ENCODE assay signal across 8 mouse cellular contexts in genomic region chr13:21787760-21788593, GRCm38 (mm10). TPM values are rescaled to one million over a fixed set of nuclear protein-coding genes. Genes with fewer than 3 reads are reported as not detected.
DNase-seq lines count a peak whose midpoint lies in the region; ATAC-seq and TF ChIP-seq lines count a peak whose summit lies in the region.

No protein-coding gene starts in this region.

- H3K4me2 ChIP-seq in lung, embryonic 14.5 days: peak overlapping the region; percentile 57
- H3K4me2 ChIP-seq in hindbrain, postnatal 0 days (ENCODE audit: low read depth, low read length): peak overlapping the region; percentile 54
- H3K4me2 ChIP-seq in neural tube, embryonic 14.5 days (ENCODE audit: low read depth, low read length): peak overlapping the region; percentile 56

- H3K27me3 ChIP-seq in lung, embryonic 14.5 days (ENCODE audit: insufficient read depth, low read length): no peaks in the 10 kb centered on the region
- no peaks in the 10 kb centered on the region for H3K27me3 ChIP-seq in hindbrain, postnatal 0 days (ENCODE audit: insufficient read depth, low read length)
- H3K27me3 ChIP-seq in neural tube, embryonic 14.5 days (ENCODE audit: control insufficient read depth, insufficient read depth, low read length): no peaks in the 10 kb centered on the region

- peak; percentile 19; the same call in 1 of the 2 replicates for ATAC-seq in lung, embryonic 14.5 days (ENCODE audit: insufficient read depth)
- peak; percentile 21 for ATAC-seq in hindbrain, postnatal 0 days
- ATAC-seq in neural tube, embryonic 14.5 days (ENCODE audit: low read depth): peak; percentile 29; the same call in 1 of the 2 replicates

- no peak for TF ChIP-seq POLR2A in bone marrow macrophage, adult 2 months (IDR thresholded peaks at IDR 0.05; ENCODE audit: borderline replicate concordance, low read depth, low read length)

- H3K36me3 ChIP-seq in lung, embryonic 14.5 days (ENCODE audit: insufficient read depth): no peaks in the 10 kb centered on the region
- no peaks in the 10 kb centered on the region for H3K36me3 ChIP-seq in hindbrain, postnatal 0 days (ENCODE audit: insufficient read depth, low read length)
- H3K36me3 ChIP-seq in neural tube, embryonic 14.5 days (ENCODE audit: control insufficient read depth, insufficient read depth, low read length): no peaks in the 10 kb centered on the region

- peaks cover 17% of the 10 kb centered on the region; the same call in 1 of the 2 replicates for H3K4me1 ChIP-seq in lung, embryonic 14.5 days (ENCODE audit: insufficient read depth)
- H3K4me1 ChIP-seq in bone marrow macrophage, adult 2 months (ENCODE audit: control insufficient read depth, insufficient read depth, low read length): peaks cover 24% of the 10 kb centered on the region
- H3K4me1 ChIP-seq in hindbrain, postnatal 0 days (ENCODE audit: insufficient read depth, low read length): peaks cover 3% of the 10 kb centered on the region; the same call in 1 of the 2 replicates
- peaks cover 16% of the 10 kb centered on the region for H3K4me1 ChIP-seq in neural tube, embryonic 14.5 days (ENCODE audit: control insufficient read depth, insufficient read depth, low read length)

- no peaks in the 10 kb centered on the region for H3K9me3 ChIP-seq in lung, embryonic 14.5 days (ENCODE audit: low read depth, low read length)
- no peaks in the 10 kb centered on the region for H3K9me3 ChIP-seq in hindbrain, postnatal 0 days (ENCODE audit: low read length)
- H3K9me3 ChIP-seq in neural tube, embryonic 14.5 days (ENCODE audit: control insufficient read depth, low read length): no peaks in the 10 kb centered on the region

- peak; percentile 56 for DNase-seq in lung, embryonic 14.5 days
- no peak for DNase-seq in lung, adult 18-20 months
- DNase-seq in hindbrain, postnatal 0 days (ENCODE audit: low spot score): peak; percentile 19
- DNase-seq in gastrocnemius, adult 18-20 months (ENCODE audit: low spot score): no peak
- no peak for DNase-seq in adrenal gland, postnatal 10 days
- no peak for DNase-seq in adrenal gland, adult 2 months

- H3K27ac ChIP-seq in lung, embryonic 14.5 days (ENCODE audit: low read depth): peak overlapping the region; percentile 90
- H3K27ac ChIP-seq in bone marrow macrophage, adult 2 months (ENCODE audit: insufficient read depth, low read depth, low read length): peak overlapping the region; percentile 67
- peak overlapping the region; percentile 56; the same call in 1 of the 2 replicates for H3K27ac ChIP-seq in hindbrain, postnatal 0 days
- peak overlapping the region; percentile 5; the same call in 1 of the 2 replicates for H3K27ac ChIP-seq in neural tube, embryonic 14.5 days (ENCODE audit: low read depth, low read length)

- 19% methylated on average over 13 of the region's 21 CpGs for WGBS in lung, embryonic 14.5 days
- 16% methylated on average over 14 of the region's 21 CpGs for whole genome bisulfite sequencing in hindbrain, postnatal 0 days
- WGBS in neural tube, embryonic 14.5 days: 12% methylated on average over 14 of the region's 21 CpGs

- peak overlapping the region; percentile 24 for H3K4me3 ChIP-seq in lung, embryonic 14.5 days (ENCODE audit: low read depth, low read length)
- peak overlapping the region; percentile 38 for H3K4me3 ChIP-seq in bone marrow macrophage, adult 2 months (ENCODE audit: insufficient read depth, low read length)
- peak overlapping the region; percentile 31; the same call in 1 of the 2 replicates for H3K4me3 ChIP-seq in hindbrain, postnatal 0 days (ENCODE audit: low read length)
- peak overlapping the region; percentile 29 for H3K4me3 ChIP-seq in neural tube, embryonic 14.5 days (ENCODE audit: low read depth, low read length)

- H3K9ac ChIP-seq in lung, embryonic 14.5 days: peak overlapping the region; percentile 58
- no peak overlapping the region; the same call in 1 of the 2 replicates for H3K9ac ChIP-seq in hindbrain, postnatal 0 days (replicated peaks; ENCODE audit: low read length)
- H3K9ac ChIP-seq in neural tube, embryonic 14.5 days (replicated peaks; ENCODE audit: low read depth, low read length): no peak overlapping the region

- TF ChIP-seq CTCF in lung, embryonic 14.5 days (IDR thresholded peaks at IDR 0.05; ENCODE audit: low read depth): no peak
- TF ChIP-seq CTCF in bone marrow macrophage, adult 2 months (IDR thresholded peaks at IDR 0.05; ENCODE audit: low read depth, low read length): no peak
- no peak for TF ChIP-seq CTCF in hindbrain, postnatal 0 days (IDR thresholded peaks at IDR 0.05; ENCODE audit: low read depth)

RNA-seq across cellular contexts. Expression of gene Hist1h2bp, which starts 0.7 kb away (rescaled TPM):
- polyA plus RNA-seq in lung, embryonic 14.5 days (2014; fragmentation: Nextera tagmentation; extraction: Ambion mirVana): 2.0 and 3.4 TPM in 2 replicates
- polyA plus RNA-seq in bone marrow macrophage, adult 2 months (2012; ENCODE audit: insufficient read depth, insufficient read length, missing spikeins): not detected in 2 replicates
- total RNA-seq in hindbrain, postnatal 0 days (2014; rRNA removed): 234 and 289 TPM in 2 replicates
- 0.84 TPM in 1 of 2 replicates, not detected in the other for polyA plus RNA-seq in hindbrain, postnatal 0 days (2015; fragmentation: Nextera tagmentation; extraction: Ambion mirVana)
- polyA plus RNA-seq in neural tube, embryonic 14.5 days (2014; fragmentation: Nextera tagmentation; extraction: Ambion mirVana): 0.54 TPM in 1 of 2 replicates, not detected in the other
- not detected for total RNA-seq in gastrocnemius, adult 18-20 months (2021)
- 100 to 1,000 TPM; 111 to 134 TPM for total RNA-seq in adrenal gland, postnatal 10 days (2021)
- 10 to 100 TPM in 1 of 2 experiments, 1 to 10 TPM in 1; 8.5 to 10.7 TPM for total RNA-seq in adrenal gland, adult 2 months (2021)
- 1.6 TPM in 1 of 2 replicates, not detected in the other for polyA plus RNA-seq in adrenal gland, adult 2 months (2012; rRNA removed)

RNA-seq across cellular contexts. Expression of gene Hist1h2an, which starts 1.0 kb away (rescaled TPM):
- polyA plus RNA-seq in lung, embryonic 14.5 days (2014; fragmentation: Nextera tagmentation; extraction: Ambion mirVana): 7.2 and 8.9 TPM in 2 replicates
- not detected in 2 replicates for polyA plus RNA-seq in bone marrow macrophage, adult 2 months (2012; ENCODE audit: insufficient read depth, insufficient read length, missing spikeins)
- 641 and 1,093 TPM in 2 replicates for total RNA-seq in hindbrain, postnatal 0 days (2014; rRNA removed)
- 2.2 and 5.4 TPM in 2 replicates for polyA plus RNA-seq in hindbrain, postnatal 0 days (2015; fragmentation: Nextera tagmentation; extraction: Ambion mirVana)
- not detected in 2 replicates for polyA plus RNA-seq in neural tube, embryonic 14.5 days (2014; fragmentation: Nextera tagmentation; extraction: Ambion mirVana)
- not detected for total RNA-seq in gastrocnemius, adult 18-20 months (2021)
- total RNA-seq in adrenal gland, postnatal 10 days (2021): 10 to 100 TPM; 69.2 to 73.2 TPM
- 1 to 10 TPM; 3.4 to 4.6 TPM for total RNA-seq in adrenal gland, adult 2 months (2021)
- 4.2 TPM in 1 of 2 replicates, not detected in the other for polyA plus RNA-seq in adrenal gland, adult 2 months (2012; rRNA removed)

RNA-seq across cellular contexts. Expression of gene Hist1h3i, which starts 4.8 kb away (rescaled TPM):
- polyA plus RNA-seq in lung, embryonic 14.5 days (2014; fragmentation: Nextera tagmentation; extraction: Ambion mirVana): 237 and 252 TPM in 2 replicates
- polyA plus RNA-seq in bone marrow macrophage, adult 2 months (2012; ENCODE audit: insufficient read depth, insufficient read length, missing spikeins): 3.9 and 4.4 TPM in 2 replicates
- 789 and 1,626 TPM in 2 replicates for total RNA-seq in hindbrain, postnatal 0 days (2014; rRNA removed)
- 24.5 and 29.0 TPM in 2 replicates for polyA plus RNA-seq in hindbrain, postnatal 0 days (2015; fragmentation: Nextera tagmentation; extraction: Ambion mirVana)
- polyA plus RNA-seq in neural tube, embryonic 14.5 days (2014; fragmentation: Nextera tagmentation; extraction: Ambion mirVana): 21.5 and 30.1 TPM in 2 replicates
- 10 to 100 TPM; 12.0 to 12.2 TPM for total RNA-seq in gastrocnemius, adult 18-20 months (2021)
- total RNA-seq in adrenal gland, postnatal 10 days (2021): 100 to 1,000 TPM; 296 to 332 TPM
- 10 to 100 TPM; 41.4 to 42.7 TPM for total RNA-seq in adrenal gland, adult 2 months (2021)
- polyA plus RNA-seq in adrenal gland, adult 2 months (2012; rRNA removed): 16.8 and 25.5 TPM in 2 replicates

RNA-seq across cellular contexts. Expression of gene Hist1h1b, which starts 7.6 kb away (rescaled TPM):
- 18.5 and 19.7 TPM in 2 replicates for polyA plus RNA-seq in lung, embryonic 14.5 days (2014; fragmentation: Nextera tagmentation; extraction: Ambion mirVana)
- polyA plus RNA-seq in bone marrow macrophage, adult 2 months (2012; ENCODE audit: insufficient read depth, insufficient read length, missing spikeins): 0.82 and 2.1 TPM in 2 replicates
- 263 and 411 TPM in 2 replicates for total RNA-seq in hindbrain, postnatal 0 days (2014; rRNA removed)
- polyA plus RNA-seq in hindbrain, postnatal 0 days (2015; fragmentation: Nextera tagmentation; extraction: Ambion mirVana): 10.0 and 11.7 TPM in 2 replicates
- 0.68 and 1.3 TPM in 2 replicates for polyA plus RNA-seq in neural tube, embryonic 14.5 days (2014; fragmentation: Nextera tagmentation; extraction: Ambion mirVana)
- under 1 TPM; 0.32 to 0.52 TPM for total RNA-seq in gastrocnemius, adult 18-20 months (2021)
- 100 to 1,000 TPM; 179 to 219 TPM for total RNA-seq in adrenal gland, postnatal 10 days (2021)
- total RNA-seq in adrenal gland, adult 2 months (2021): 10 to 100 TPM; 11.6 to 11.7 TPM
- polyA plus RNA-seq in adrenal gland, adult 2 months (2012; rRNA removed): 0.34 and 0.37 TPM in 2 replicates

RNA-seq across cellular contexts. Expression of gene Hist1h2bq, which starts 22.0 kb away (rescaled TPM):
- polyA plus RNA-seq in lung, embryonic 14.5 days (2014; fragmentation: Nextera tagmentation; extraction: Ambion mirVana): 24.4 and 25.8 TPM in 2 replicates
- polyA plus RNA-seq in bone marrow macrophage, adult 2 months (2012; ENCODE audit: insufficient read depth, insufficient read length, missing spikeins): 3.2 and 6.5 TPM in 2 replicates
- 1,114 and 1,806 TPM in 2 replicates for total RNA-seq in hindbrain, postnatal 0 days (2014; rRNA removed)
- 4.8 and 6.4 TPM in 2 replicates for polyA plus RNA-seq in hindbrain, postnatal 0 days (2015; fragmentation: Nextera tagmentation; extraction: Ambion mirVana)
- 2.4 and 4.5 TPM in 2 replicates for polyA plus RNA-seq in neural tube, embryonic 14.5 days (2014; fragmentation: Nextera tagmentation; extraction: Ambion mirVana)
- 10 to 100 TPM; 14.4 to 17.7 TPM for total RNA-seq in gastrocnemius, adult 18-20 months (2021)
- 100 to 1,000 TPM; 207 to 275 TPM for total RNA-seq in adrenal gland, postnatal 10 days (2021)
- 10 to 100 TPM; 35.5 to 55.7 TPM for total RNA-seq in adrenal gland, adult 2 months (2021)
- polyA plus RNA-seq in adrenal gland, adult 2 months (2012; rRNA removed): 13.1 and 16.6 TPM in 2 replicates

Comparison
In these comparisons a context has a peak if more than half of its experiments do, and no peak if none do; other contexts are left out.
1. DNase-seq: peak in lung, embryonic 14.5 days (single experiment) and hindbrain, postnatal 0 days (single experiment); none in lung, adult 18-20 months (0 of 2), gastrocnemius, adult 18-20 months (single experiment), adrenal gland, postnatal 10 days (single experiment) and adrenal gland, adult 2 months (single experiment).
2. H3K27ac ChIP-seq: peak in every context shown above with its lines; median percentile 90 in lung, embryonic 14.5 days; 67 in bone marrow macrophage, adult 2 months; 56 in hindbrain, postnatal 0 days; 5 in neural tube, embryonic 14.5 days.
3. Peak in every context shown above with its lines, with median percentiles within 50 percentile points of each other: ATAC-seq, H3K4me2 ChIP-seq and H3K4me3 ChIP-seq.